Mouse (Mus musculus) C2C12 (cell line): Measurements from ENCODE around the gene Ccz1.

Experiments used
- CEBPB ChIP-seq: IDR thresholded peaks from one replicate; pipeline ENCODE4 v1.6.1; 2011; ENCODE audit warnings: low read depth, mild to moderate bottlenecking, control low read depth, moderate library complexity
- CTCF ChIP-seq: IDR thresholded peaks from one replicate; pipeline ENCODE4 v1.5.1; 2011; ENCODE audit not compliant: control insufficient read depth, insufficient read depth, insufficient read length
- FOSL1 ChIP-seq: IDR thresholded peaks from one replicate; pipeline ENCODE4 v1.8.0; 2011; ENCODE audit warnings: mild to moderate bottlenecking, low read length; ENCODE audit not compliant: poor library complexity, insufficient read depth, severe bottlenecking
- MAX ChIP-seq: IDR thresholded peaks from one replicate; pipeline ENCODE4 v1.6.1; 2011; ENCODE audit warnings: mild to moderate bottlenecking, control low read depth
- MYOD1 ChIP-seq: IDR thresholded peaks from one replicate; pipeline ENCODE4 v1.6.1; 2011; ENCODE audit warnings: low read depth; ENCODE audit not compliant: control insufficient read depth, insufficient read length
- MYOG ChIP-seq: IDR thresholded peaks from one replicate; pipeline ENCODE4 v1.6.1; 2011; ENCODE audit not compliant: control insufficient read depth, insufficient read length; ENCODE audit errors: extremely low read depth
- USF1 ChIP-seq: IDR thresholded peaks from one replicate; pipeline ENCODE4 v1.6.1; 2011; ENCODE audit warnings: low read depth, mild to moderate bottlenecking, control low read depth, moderate library complexity

GRCm38 (mm10) chr5:144049881-144050280 is 35.2 kb upstream of the Ccz1 start:
- TF ChIP-seq CTCF (no peak), MAX (no peak), MYOD1 (no peak), USF1 (no peak), MYOG (no peak), CEBPB (no peak), FOSL1 (no peak)
